Mouse (Mus musculus): Measurements from ENCODE around the gene Parvg. TPM values are rescaled to one million over a fixed set of nuclear protein-coding genes. Genes with fewer than 3 reads are reported as not detected.

Gene Parvg
- 100 to 1,000 TPM; 101 to 108 TPM for total RNA-seq (2023)

GRCm38 (mm10) chr15:84323966-84324869 lies at the start of gene Parvg:
TSS of gene Parvg (plus strand) at chr15:84324026.

Other genes starting within 250 kb of the Parvg start
- not detected for gene Sult4a1, start 218.3 kb upstream of the Parvg start, total RNA-seq (2023)
- gene Pnpla5, start 200.9 kb upstream of the Parvg start, total RNA-seq (2023) = not detected
- not detected for gene Pnpla3, start 156.2 kb upstream of the Parvg start, total RNA-seq (2023)
- 10 to 100 TPM; 80.0 to 80.1 TPM for gene Samm50, start 131.8 kb upstream of the Parvg start, total RNA-seq (2023)
- under 1 TPM; 0.15 to 0.17 TPM for gene Parvb, start 92.0 kb upstream of the Parvg start, total RNA-seq (2023)
- not detected for gene Shisal1, start 123.1 kb downstream of the Parvg start, total RNA-seq (2023)
- 10 to 100 TPM; 13.9 to 21.5 TPM for gene Rtl6, start 233.8 kb downstream of the Parvg start, total RNA-seq (2023)